Mouse (Mus musculus) heart, adult 9 months (tissue): ENCODE measurements around the gene Gm15517.
"Not testable (repeated sequence)": the region's sequence is repeated elsewhere in the genome, so short reads cannot be mapped to it uniquely, and the experiment has no call there.

Experiments used
- DNase-seq, 2 experiments: peaks; one replicate each; pipeline ENCODE4 v3.0.0; 2022; ENCODE audit warnings: low spot score in 2 of 2

The Gm15517 gene

DNA sequence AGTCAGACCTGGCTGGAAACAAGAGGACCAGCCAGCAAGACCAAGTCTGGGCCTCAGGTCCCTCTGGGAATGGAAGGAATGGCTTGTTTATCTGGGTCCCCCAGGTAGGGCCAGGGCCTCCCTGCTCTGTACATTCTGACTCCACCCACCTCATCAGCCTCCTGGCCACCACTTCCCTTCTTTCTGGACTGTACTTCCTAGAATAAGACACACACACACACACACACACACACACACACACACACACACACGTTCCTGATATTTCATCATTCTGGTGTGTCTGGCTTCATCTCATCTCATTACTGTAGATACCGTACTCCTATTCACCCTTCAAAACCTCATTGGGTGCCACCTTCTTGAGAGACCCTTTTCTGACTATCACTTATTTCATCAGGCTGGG is 8.2 kb downstream of the Gm15517 start:
- DNase-seq = no peak

DNA sequence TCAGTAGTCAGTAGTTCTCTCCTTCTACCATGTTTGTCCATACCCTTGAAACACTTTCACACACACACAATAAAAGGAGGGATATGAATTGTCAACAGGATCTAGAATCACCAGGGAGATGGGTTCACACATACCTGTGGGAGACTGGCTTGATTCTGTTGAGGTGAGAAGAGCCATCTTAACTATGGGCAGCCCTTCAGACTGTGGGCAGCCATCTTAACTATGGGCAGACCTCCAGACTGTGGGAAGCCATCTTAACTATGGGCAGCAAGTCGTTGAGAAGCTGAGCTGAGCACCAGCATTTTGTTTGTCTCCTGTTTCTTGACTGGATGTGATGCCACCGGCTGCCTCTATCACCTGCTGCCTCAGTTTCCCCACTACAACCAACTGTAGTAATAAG is 10.1 kb downstream of the Gm15517 start:
- no peak for DNase-seq

DNA sequence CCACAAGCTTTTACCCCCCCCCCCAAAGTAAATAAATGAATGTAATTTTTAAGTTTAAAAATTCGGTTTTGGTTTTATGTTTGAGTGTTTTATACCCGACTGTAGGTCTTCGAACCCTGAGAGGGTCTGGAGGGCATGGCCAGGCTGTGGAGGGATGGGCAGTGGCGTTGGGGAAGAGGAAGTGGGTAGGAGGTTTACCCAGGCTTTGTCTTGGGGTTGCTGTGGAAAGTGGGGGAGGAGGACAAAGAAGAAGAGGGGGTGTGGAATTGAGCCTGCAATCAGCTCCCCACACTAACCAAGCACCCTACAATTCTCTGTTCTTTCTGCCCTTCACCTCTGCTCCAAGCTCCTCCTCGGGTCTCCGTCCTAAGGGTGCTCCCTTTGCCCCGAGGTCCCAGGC is 11.3 kb downstream of the Gm15517 start:
- DNase-seq = no peak

DNA sequence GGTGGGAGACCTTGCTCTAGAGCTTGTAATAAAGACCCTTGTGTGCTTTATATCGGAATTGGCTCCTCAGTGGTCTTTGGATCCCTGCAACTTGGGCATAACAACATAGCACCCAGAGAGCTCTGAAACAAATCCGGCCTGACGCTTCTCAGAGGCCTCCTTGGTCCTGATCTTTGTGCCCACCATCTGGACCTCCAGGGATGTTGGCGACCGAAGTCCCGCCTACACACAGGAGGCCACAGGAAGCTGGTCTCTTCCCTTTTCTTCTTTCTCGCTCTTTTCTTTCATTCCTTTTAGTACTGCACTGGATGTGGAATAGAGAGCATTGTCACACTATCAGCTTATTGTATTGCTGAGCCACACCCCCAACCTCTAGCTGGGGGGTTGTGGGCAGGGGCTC is 12.2 kb downstream of the Gm15517 start:
- no peak for DNase-seq

DNA sequence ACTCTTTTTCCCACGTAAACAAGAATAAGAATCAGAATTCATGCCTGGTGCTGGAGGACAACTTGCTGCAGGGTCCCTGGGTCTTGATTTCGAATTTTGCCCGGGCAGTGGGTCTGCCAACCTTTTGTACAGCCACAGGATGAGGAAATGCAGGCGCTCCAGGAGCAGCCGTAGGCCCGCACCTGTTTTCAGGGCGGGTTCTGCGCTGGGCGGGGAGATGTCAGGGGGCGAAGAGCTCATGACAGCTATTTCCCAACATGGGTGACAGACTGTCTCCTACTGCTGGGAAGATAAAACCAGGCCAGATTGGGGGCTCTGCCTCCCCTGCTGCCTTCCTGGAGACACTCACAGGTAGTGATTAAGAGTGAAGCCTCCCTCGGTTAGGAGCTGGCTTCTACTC is 12.8 kb downstream of the Gm15517 start:
- no peak for DNase-seq

DNA sequence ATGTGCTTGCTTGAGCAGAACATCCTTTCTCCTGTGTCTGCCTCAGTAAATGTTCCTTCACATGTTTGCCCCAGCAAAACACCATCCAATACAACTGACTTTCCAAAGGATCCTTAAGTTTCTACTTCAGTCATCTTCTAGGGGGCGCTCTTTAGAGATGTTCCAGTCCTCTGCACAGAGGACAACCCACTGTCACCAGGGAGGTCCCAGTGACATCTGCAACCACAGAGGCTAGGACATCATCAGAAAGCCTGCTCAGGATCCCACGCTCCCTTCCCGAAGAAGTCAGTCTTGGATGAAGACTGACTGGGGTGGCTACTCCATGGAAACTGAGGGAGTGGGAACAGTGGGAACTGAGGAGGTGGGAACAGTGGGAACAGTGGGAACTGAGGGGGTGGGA is 14.3 kb downstream of the Gm15517 start:
- no peak for DNase-seq

DNA sequence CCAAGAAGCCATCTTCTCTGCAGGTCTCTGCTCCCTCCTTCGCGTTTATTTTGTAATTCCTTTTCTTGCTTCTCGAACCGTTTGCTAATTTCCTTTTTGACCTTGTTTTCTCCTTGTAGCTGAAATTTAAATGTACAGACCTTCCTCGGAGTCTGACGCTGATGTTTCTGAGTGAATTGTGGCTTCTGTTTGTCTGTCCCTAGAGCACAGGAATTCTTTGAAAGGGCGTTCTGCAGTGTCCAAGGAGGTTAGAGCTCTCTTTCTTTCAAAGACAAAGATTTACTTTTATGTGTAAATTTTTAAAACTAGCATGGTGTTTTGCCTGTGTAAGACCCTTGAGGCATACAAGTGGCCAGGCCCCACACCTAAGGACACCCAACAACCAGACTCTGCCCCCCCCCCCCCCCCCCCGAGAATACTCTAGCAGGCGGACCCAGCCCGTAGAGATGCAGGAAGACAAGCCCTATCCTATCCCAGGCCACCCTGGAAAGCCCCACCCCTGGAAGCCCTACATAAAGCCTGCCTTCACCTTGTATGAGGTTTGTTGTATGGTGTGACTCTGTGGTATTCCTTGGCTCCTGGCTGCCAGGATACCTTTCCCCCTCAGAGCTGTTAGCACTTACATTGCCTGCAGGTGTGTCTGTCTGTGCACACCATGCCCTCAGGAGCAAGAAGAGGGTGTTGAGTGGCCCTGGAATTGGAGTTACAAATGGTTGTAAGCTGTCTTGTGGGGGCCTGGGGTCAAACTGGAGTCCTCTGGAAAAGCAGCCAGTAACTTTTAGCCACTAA is 15.4 kb downstream of the Gm15517 start:
- DNase-seq = no peak

DNA sequence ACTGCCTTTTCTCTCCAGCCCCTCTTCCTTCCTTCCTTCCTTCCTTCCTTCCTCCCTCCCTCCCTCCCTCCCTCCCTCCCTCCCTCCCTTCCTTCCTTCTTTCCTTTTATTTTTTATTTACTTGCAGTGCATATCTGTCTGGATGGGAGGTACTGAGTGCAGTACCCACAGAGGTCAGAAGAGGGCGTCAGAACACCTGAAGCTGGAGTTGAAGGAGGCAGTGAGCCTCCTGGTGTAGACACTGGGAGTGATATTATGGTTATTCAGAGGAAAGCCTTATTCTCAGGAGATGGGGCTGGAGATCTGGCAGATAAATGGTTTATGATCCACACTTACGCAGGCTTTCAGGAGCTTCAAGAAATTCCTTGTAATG is 16.0 kb downstream of the Gm15517 start:
- DNase-seq = no peak

DNA sequence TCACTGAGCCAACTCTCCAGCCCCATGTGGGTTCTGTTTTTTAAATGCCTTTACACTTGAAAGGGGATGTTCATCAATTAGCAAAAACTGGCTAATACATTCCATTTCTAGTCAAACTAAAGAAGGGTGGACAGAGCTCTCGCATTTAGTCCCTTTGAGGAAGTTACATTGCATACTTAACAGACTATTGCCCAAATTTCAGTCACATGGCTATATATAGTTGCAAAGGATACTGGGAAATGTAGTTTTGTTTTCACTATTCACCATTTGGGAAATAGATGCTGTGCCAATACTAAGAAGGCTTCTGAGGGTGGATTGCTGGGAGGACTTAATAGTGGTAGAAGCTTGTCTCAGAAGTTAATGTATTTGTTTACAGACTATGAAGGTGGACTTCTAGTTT is 19.7 kb downstream of the Gm15517 start:
- DNase-seq = no peak

DNA sequence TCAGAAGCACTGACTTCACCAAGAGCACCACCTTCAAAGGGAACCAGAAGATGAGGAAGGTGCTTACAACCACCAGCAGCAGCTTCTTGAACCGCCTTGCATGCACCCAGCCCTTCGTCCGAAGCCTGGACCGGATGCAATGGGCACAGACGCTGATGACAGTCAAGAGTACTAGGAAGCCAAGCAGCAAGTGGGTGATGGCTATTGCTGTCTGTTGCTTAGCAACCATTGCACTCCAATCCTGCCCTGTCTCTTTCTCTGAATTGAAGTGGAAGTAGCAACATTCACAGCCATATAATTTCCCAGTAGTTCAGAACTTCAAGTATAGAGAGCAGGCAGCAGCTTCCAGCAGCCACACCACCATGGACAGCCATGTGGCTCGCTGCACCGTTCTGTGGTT is 20.3 kb downstream of the Gm15517 start:
- no peak for DNase-seq

DNA sequence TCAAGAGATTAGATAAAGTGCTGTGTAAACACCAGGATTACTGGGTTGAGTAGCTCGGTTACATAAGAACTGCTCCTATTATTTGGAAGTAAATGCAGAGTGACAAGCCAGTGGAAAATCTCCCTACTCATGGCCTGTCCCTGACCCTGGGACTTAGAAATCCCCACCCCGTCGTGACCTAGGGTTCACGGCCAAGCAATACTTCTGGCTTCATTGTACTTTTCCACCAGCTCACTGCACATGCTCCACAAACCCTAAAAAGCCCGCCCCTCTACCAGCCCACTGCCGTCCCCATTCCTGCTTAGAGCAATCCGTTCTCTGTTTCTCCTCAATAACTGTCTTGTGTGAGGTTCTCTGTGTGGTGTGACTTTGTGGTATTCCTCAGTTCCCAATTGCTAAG is 26.5 kb downstream of the Gm15517 start:
- no peak for DNase-seq

DNA sequence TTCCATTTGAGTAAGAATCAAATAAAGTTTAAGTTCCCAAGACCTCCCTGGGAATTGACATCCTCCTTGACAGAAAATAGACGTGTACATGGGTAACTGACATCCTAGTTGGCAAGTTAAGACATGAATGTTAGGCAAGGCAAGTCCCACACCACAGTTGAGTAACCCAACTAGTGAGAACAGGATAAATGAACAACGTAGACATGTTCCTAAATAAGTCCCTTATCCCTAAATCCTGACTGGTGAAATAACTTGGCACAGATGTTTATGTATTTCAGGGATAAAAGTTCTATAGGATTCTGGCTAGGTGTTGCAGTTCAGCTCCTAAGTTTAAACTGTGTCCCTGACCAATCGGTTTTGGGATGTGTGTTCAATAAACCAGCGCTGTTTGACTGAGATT is 29.7 kb downstream of the Gm15517 start:
- DNase-seq = no peak

DNA sequence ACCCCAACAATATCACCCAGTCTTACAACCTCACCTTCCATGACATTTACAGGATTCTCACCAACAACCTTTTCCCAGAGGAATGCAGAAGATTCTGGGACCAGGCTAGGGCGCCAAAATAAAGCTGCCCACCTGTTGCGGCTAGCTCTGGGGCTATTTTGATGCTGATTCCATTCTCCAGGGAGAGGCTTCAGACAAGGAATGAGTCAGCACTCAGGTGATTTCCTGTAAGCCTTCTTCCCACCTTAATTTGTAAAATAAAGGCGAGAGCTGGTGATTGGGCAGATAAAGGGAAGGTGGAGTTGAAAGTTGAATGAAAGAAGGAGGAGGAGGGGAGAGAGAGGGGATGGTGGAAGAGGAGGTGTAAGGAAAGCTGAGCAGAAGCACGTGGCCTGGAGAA is 30.2 kb downstream of the Gm15517 start:
- no peak for DNase-seq

DNA sequence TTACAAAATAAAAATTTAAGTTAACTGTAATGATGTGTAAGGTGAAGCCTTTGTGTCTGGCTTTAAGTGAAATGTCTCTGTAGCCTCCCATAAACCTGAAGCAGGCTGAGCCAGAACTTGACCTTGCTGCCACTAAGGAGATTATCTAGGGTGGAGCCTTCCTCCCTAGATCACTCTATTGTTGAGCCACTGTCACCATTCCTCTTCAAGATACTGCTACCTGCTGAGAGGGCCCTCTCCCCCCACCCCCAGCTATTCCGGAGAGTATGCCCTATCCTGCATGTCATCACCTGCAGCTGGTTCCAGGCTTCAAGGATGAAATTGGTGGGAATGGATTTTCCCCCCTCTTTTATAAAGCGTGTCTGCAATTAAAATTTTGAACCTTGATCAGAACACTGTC is 36.3 kb downstream of the Gm15517 start:
- not testable (repeated sequence) for DNase-seq

DNA sequence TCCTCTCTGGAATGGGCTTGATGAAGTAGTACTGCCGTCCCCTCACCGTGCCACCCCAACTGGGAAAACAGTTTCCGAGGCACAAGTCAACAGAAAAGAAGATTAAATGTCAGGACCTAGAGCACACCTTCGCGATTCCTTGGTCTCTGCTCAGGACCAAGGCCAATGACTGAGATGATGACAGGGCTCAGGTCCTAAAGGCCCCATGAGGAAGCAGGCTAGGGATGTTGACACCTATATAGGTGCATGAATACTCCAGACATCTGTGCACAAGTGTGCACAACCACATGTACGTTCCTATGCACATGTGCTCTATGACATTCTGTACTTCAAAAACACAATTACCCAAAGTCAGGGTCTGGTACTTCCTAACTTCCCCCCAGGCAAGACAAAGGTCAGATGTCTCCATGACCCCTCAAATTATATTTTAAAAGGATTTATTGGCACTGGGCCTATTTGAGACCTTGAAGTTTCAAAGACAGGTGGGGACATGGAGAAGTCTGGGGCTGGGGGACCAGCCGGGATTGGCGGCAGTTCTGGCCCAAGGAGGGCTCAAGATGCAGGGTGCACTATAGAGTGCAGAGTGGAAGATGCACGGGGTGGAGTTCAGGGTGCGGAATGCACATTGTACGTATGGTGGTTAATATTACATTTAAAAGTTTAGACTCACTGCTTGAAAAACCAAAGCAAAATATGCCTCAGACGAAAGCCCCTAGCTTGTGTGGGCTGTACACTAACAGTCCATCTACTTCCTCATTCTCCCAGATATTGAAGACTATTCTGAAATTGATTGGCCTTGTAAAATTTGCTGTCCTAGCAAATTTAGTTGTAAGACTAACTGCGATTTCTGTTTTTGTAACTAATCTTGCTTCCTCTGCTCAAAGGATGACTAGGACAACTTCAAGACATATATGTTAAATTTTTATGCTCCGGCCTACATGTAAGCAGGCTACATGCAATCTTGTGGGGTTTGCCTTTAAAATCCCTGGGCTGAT is 42.4 kb downstream of the Gm15517 start:
- DNase-seq = no peak

DNA sequence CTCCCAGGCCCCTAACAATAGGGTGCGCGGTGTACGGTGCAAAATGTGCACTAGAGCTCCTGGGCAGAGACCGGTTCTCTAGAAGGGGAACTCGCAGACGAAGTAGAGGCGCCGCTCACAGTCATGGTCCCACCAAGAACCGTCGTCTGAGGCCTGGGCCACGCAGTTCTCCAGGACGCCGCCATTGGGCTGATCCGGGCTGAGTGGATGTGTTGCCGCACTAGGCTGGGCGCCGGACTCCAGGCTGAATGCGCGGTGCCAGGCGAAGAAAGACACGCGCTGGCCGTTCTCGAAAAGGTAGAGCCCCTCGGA is 43.2 kb downstream of the Gm15517 start:
- DNase-seq = no peak

DNA sequence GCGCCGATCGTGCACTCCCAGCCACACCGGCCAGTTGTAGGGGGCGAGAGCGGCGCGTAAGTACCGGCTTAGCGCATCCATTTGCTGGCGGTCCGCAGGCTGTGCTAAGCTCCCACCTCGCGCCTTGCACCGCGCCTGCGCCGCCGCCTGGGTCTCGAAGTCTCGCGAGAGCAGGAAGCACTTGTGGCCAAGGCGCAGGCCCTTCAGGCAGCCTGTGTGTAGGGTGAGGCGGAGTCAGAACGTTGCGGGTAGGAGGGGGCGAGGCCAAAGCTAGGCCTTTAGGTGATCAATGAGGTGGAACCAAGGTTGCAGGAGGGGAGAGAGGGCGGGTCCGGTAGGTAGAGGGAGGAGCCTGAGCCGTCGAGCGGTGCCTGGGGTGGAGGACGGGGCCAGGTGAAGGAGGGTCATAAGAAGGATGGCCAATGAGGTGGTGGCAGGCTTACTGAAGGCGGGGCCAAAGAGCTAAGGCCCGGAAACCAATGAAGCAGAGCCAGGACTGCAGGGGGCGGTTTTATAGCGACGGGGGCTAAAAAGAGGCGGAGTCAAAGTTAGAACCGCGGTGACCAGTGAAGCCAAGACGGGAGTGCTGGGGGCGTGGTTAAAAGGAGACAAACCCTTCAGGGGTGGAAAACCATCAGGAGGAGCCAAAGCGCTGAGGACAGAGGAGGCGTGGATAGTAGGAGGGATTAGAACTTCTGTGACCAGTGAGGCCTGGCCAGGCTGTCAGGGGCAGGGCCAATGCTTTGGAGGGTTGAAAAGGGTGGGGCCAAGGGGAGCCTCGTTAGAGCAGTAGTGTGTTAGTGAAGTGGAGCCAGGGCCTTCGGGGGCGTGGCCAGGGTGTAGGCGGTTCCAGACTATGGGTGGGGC is 43.8 kb downstream of the Gm15517 start:
- DNase-seq = peak; percentile 97

DNA sequence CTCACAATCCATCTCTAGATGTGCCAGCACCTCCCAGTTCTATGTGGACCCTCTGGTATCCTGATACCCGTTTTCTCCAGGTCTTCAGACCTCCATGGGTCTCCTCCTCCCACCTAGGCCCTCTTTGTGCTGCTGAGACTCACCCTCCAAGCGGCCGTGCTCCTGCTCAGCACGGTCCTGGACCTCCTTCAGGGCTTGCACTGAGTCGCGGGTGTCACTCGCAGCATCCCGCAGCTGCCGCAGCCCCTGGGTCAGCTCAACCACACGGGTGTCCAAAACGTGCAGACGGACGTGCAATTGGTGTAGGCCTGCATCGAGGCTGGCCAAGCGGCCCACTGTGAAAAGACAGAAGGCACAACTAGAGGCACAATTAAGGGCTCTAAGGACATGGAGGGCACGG is 44.4 kb downstream of the Gm15517 start:
- no peak for DNase-seq

DNA sequence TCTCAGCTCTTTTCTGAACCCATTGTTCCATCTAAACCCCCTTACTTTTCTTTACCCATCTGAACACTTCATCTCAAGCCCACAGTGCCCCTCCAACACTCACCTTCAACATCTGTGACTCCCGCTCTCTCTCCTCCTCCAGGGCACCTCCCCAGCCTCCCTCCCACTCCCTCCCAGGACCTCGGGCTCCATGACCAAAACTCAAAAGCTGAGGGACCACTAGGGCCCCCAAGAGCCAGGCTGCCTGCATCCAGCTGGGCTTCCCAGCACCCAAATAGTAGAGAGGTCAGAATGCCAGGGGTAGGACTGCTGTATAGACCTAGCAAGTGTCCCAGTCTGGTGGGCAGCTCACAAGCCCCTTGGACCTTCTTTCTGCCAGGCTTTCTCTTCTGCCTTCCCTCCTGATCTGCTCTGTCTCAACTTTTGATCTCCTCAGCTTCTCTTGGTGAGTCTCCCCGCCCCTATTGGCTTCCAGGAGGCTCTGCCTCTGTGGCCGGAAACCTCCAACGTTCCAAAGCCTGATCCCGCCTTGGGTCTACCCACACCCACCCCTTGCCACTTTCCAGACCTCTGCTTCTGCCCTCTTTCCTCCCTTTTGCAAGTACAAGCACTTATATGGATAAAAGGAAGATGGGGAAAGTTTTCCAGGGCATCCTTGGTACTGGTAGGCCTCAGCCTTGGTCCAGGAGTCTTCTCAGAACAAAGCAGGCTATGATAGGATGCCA is 45.4 kb downstream of the Gm15517 start, which contains the start of gene Clec11a:
Clec11a (minus strand) TSS at position 387 of the 725 bp plus-strand sequence.
- DNase-seq = peak in 1 of 2 experiments; percentile 26

DNA sequence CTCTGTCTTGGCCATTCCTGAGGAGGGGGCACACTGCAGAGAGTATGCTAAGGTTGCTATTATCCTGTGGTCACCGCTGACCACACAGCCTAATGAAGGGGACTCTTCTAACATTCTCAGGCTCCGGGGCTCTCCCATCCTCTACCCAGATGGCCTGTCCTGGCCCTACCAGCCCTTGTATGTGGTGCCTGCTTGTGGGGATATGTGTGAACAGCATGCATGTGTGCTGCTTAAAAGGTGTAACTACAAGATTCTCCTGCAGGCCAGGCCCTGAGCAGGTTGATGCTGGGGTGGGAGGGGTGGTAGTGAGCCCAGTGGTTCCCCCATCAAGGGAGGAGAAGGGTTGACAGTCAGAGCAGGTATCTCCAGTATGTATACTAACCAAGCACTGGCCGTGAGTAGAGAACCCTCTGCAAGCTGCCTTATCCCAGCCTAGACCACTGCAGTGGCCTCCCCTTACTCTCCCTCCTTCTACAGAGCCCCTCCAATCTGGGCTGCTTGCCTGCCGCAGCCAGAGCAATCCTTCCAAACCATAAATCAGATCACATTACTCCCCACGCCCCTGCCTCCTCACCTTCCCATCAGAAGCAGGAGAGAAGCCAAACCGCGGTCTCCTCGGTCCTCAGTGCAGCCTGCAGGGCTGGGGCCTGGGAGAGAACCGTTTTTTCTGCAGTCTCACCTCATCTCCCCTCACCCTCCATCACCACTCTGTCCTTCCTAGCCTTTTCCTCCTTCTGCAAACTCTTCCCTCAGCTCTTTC is 46.2 kb downstream of the Gm15517 start:
- no peak for DNase-seq
